Mouse (Mus musculus): Measurements from ENCODE around the gene Hcst. TPM values are rescaled to one million over a fixed set of nuclear protein-coding genes. Genes with fewer than 3 reads are reported as not detected.
A peak's percentile ranks its signal among the peaks of the same experiment; 100 is the strongest.

Hcst gene
- total RNA-seq, 2 experiments from 2014 or later, result 1.5 TPM; not detected in 1

- H3K27ac ChIP-seq, result peak within 1 kb of the TSS; percentile 100
- no peak for TF ChIP-seq CTCF (conservative IDR thresholded peaks at IDR 0.05)
- DNase-seq (ENCODE audit: low spot score in 2 of 2), result peak; percentile 81 to 84
- peak within 1 kb of the TSS; percentile 89 for H3K4me3 ChIP-seq
These were observed 25.5 kb upstream of the Hcst start, which contains the start of gene Aplp1 for GRCm38 (mm10) chr7:30444971-30445751. Aplp1 (minus strand) TSS chr7:30445535.

- TF ChIP-seq CTCF (conservative IDR thresholded peaks at IDR 0.05), result no peak
- H3K27ac ChIP-seq, result peak overlapping the region; percentile 100
- peak overlapping the region; percentile 89 for H3K4me3 ChIP-seq
- peak; percentile 70 to 81 for DNase-seq (ENCODE audit: low spot score in 2 of 2)
These were observed 24.7 kb upstream of the Hcst start for GRCm38 (mm10) chr7:30444154-30444970.

- peak overlapping the region; percentile 100 for H3K27ac ChIP-seq
These were observed 24.0 kb upstream of the Hcst start for GRCm38 (mm10) chr7:30443696-30444095.

GRCm38 (mm10) chr7:30440697-30441096, 21.0 kb upstream of the Hcst start:
- Histone ChIP-seq H3K27ac (no peak overlapping the region), H3K4me3 (no peak overlapping the region)
- DNase-seq (ENCODE audit: low spot score in 2 of 2), result peak in 1 of 2 experiments; percentile 78
- TF ChIP-seq CTCF (conservative IDR thresholded peaks at IDR 0.05), result peak; percentile 80

More at GRCm38 (mm10) chr7:30443696-30444095, 24.0 kb upstream of the Hcst start:
- H3K4me3 ChIP-seq, result peak overlapping the region; percentile 89
- DNase-seq (ENCODE audit: low spot score in 2 of 2), result no peak
- TF ChIP-seq CTCF (conservative IDR thresholded peaks at IDR 0.05), result no peak

- H3K4me3 ChIP-seq, result no peak overlapping the region
- no peak overlapping the region for H3K27ac ChIP-seq
- no peak for DNase-seq (ENCODE audit: low spot score in 2 of 2)
- no peak for TF ChIP-seq CTCF (conservative IDR thresholded peaks at IDR 0.05)
These were observed 20.1 kb upstream of the Hcst start for GRCm38 (mm10) chr7:30439734-30440133.

- DNase-seq (ENCODE audit: low spot score in 2 of 2), result no peak
- Histone ChIP-seq H3K4me3 (no peak overlapping the region), H3K27ac (no peak overlapping the region)
- no peak for TF ChIP-seq CTCF (conservative IDR thresholded peaks at IDR 0.05)
These were observed 17.2 kb upstream of the Hcst start for GRCm38 (mm10) chr7:30436879-30437278.

- DNase-seq (ENCODE audit: low spot score in 2 of 2), result no peak
- no peak for TF ChIP-seq CTCF (conservative IDR thresholded peaks at IDR 0.05)
- Histone ChIP-seq H3K4me3 (no peak overlapping the region), H3K27ac (no peak overlapping the region)
These were observed 15.5 kb upstream of the Hcst start for GRCm38 (mm10) chr7:30435156-30435555.

- Histone ChIP-seq H3K27ac (no peak overlapping the region), H3K4me3 (no peak overlapping the region)
- no peak for TF ChIP-seq CTCF (conservative IDR thresholded peaks at IDR 0.05)
- DNase-seq (ENCODE audit: low spot score in 2 of 2), result no peak
These were observed 15.0 kb upstream of the Hcst start for GRCm38 (mm10) chr7:30434701-30435100.

- no peak overlapping the region for H3K4me3 ChIP-seq
- no peak for TF ChIP-seq CTCF (conservative IDR thresholded peaks at IDR 0.05)
- no peak for DNase-seq (ENCODE audit: low spot score in 2 of 2)
These were observed 14.6 kb upstream of the Hcst start for GRCm38 (mm10) chr7:30434238-30434637.

GRCm38 (mm10) chr7:30431793-30432192, 12.1 kb upstream of the Hcst start:
- Histone ChIP-seq H3K4me3 (no peak overlapping the region), H3K27ac (peak overlapping the region; percentile 86)
- peak; percentile 85 to 91 for DNase-seq (ENCODE audit: low spot score in 2 of 2)
- peak; percentile 72 for TF ChIP-seq CTCF (conservative IDR thresholded peaks at IDR 0.05)

More at GRCm38 (mm10) chr7:30434238-30434637, 14.6 kb upstream of the Hcst start:
- H3K27ac ChIP-seq, result no peak overlapping the region

- no peak for TF ChIP-seq CTCF (conservative IDR thresholded peaks at IDR 0.05)
- Histone ChIP-seq H3K4me3 (no peak overlapping the region), H3K27ac (no peak overlapping the region)
- no peak for DNase-seq (ENCODE audit: low spot score in 2 of 2)
These were observed 10.5 kb upstream of the Hcst start for GRCm38 (mm10) chr7:30430191-30430590.

GRCm38 (mm10) chr7:30429327-30429726, 9.7 kb upstream of the Hcst start:
- DNase-seq (ENCODE audit: low spot score in 2 of 2), result no peak
- H3K27ac ChIP-seq, result no peak overlapping the region
- no peak overlapping the region for H3K4me3 ChIP-seq
- no peak for TF ChIP-seq CTCF (conservative IDR thresholded peaks at IDR 0.05)

GRCm38 (mm10) chr7:30423071-30423641, 3.5 kb upstream of the Hcst start:
- DNase-seq (ENCODE audit: low spot score in 2 of 2), result peak in 1 of 2 experiments; percentile 55
- Histone ChIP-seq H3K4me3 (peak overlapping the region; percentile 61), H3K27ac (peak overlapping the region; percentile 81)
- TF ChIP-seq CTCF (conservative IDR thresholded peaks at IDR 0.05), result no peak
